Comparison of ENCODE assay signal across 13 mouse cellular contexts in genomic region chr14:106365624-106366118, GRCm38 (mm10).
DNase-seq lines count a peak whose midpoint lies in the region; ATAC-seq and TF ChIP-seq lines count a peak whose summit lies in the region.
"Had no signal": no experiment of that assay in that cellular context is flagged by ENCODE, and none has a peak within 500 bp of the region (broad histone marks: within the 10 kb centered on the region; RNA-seq: fewer than 3 reads in every experiment).

No protein-coding gene starts in this region.

- H3K9me3 ChIP-seq in kidney, embryonic 16.5 days (ENCODE audit: low read length), result no peaks in the 10 kb centered on the region
- no peaks in the 10 kb centered on the region for H3K9me3 ChIP-seq in limb, embryonic 10.5 days (replicated peaks)

- DNase-seq in embryo, embryonic 10 days (ENCODE audit: low spot score), result peak; percentile 23
- DNase-seq in embryo, embryonic 9.5 days (ENCODE audit: extremely low spot score), result no peak
- DNase-seq in kidney, adult 2 months, result peak; percentile 11
- peak; percentile 29 for DNase-seq in embryo, embryonic 11 days
- DNase-seq in limb, embryonic 10.5 days (ENCODE audit: low spot score), result no peak
- DNase-seq in adrenal gland, adult 2 months, result no peak
- DNase-seq: adrenal gland, postnatal 25 days; cerebellum, postnatal 14 days had no signal

- TF ChIP-seq CTCF in kidney, adult 2 months (conservative IDR thresholded peaks at IDR 0.05; ENCODE audit: insufficient read depth, insufficient read length, low read depth, low read length), result no peak

- no peaks in the 10 kb centered on the region for H3K27me3 ChIP-seq in kidney, adult 2 months (replicated peaks; ENCODE audit: control insufficient read depth, insufficient read depth, low read length)
- H3K27me3 ChIP-seq in kidney, embryonic 16.5 days (ENCODE audit: insufficient read depth, low read length), result no peaks in the 10 kb centered on the region
- H3K27me3 ChIP-seq in limb, embryonic 10.5 days (ENCODE audit: low read depth, poor library complexity, severe bottlenecking), result no peaks in the 10 kb centered on the region

- no peak for TF ChIP-seq POLR2A in kidney, adult 2 months (IDR thresholded peaks at IDR 0.05; ENCODE audit: low read depth, low read length)

- H3K4me2 ChIP-seq in kidney, embryonic 16.5 days (replicated peaks; ENCODE audit: low read depth, low read length), result no peak overlapping the region

- no peak overlapping the region for H3K27ac ChIP-seq in kidney, adult 2 months (ENCODE audit: insufficient read depth, low read depth, low read length)
- H3K27ac ChIP-seq in kidney, embryonic 16.5 days (ENCODE audit: low read length), result no peak overlapping the region
- H3K27ac ChIP-seq in limb, embryonic 10.5 days, result peak overlapping the region; percentile 74
- H3K27ac ChIP-seq: liver, embryonic 14.5 days had no signal

- no peak overlapping the region for H3K9ac ChIP-seq in kidney, embryonic 16.5 days (replicated peaks; ENCODE audit: low read length)
- H3K9ac ChIP-seq: liver, embryonic 14.5 days had no signal

- no peak overlapping the region for H3K4me3 ChIP-seq in kidney, adult 2 months (ENCODE audit: insufficient read depth, low read depth, low read length)
- no peak overlapping the region for H3K4me3 ChIP-seq in kidney, embryonic 16.5 days (ENCODE audit: low read length)
- peak overlapping the region; percentile 29 for H3K4me3 ChIP-seq in limb, embryonic 10.5 days
- H3K4me3 ChIP-seq: erythroblast, embryonic 14.5 days had no signal

- no peaks in the 10 kb centered on the region for H3K36me3 ChIP-seq in kidney, adult 2 months (ENCODE audit: control insufficient read depth, insufficient read depth, low read length)
- H3K36me3 ChIP-seq in kidney, embryonic 16.5 days (ENCODE audit: insufficient read depth, low read length), result no peaks in the 10 kb centered on the region
- H3K36me3 ChIP-seq in limb, embryonic 10.5 days, result no peaks in the 10 kb centered on the region

- ATAC-seq in kidney, embryonic 16.5 days (ENCODE audit: low FRiP score, low TSS enrichment), result no peak
- no peak for ATAC-seq in granulocyte monocyte progenitor cell, adult 5-6 weeks (replicated peaks; ENCODE audit: poor library complexity, severe bottlenecking)
- ATAC-seq: midbrain, embryonic 16.5 days had no signal

- H3K4me1 ChIP-seq in kidney, adult 2 months (ENCODE audit: control insufficient read depth, insufficient read depth, low read length), result no peaks in the 10 kb centered on the region
- peaks cover 7% of the 10 kb centered on the region; the same call in 1 of the 2 replicates for H3K4me1 ChIP-seq in kidney, embryonic 16.5 days (ENCODE audit: insufficient read depth, low read length)
- H3K4me1 ChIP-seq in limb, embryonic 10.5 days, result peaks cover 32% of the 10 kb centered on the region

- WGBS in kidney, adult 2 months, result 36% methylated on average over 3 of the region's 3 CpGs
- WGBS in kidney, embryonic 16.5 days, result 42% methylated on average over 3 of the region's 3 CpGs
- WGBS in limb, embryonic 10.5 days, result 40% methylated on average over 3 of the region's 3 CpGs

Comparison
In these comparisons a context has a peak if more than half of its experiments do, and no peak if none do; other contexts are left out.
1. DNase-seq: peak in embryo, embryonic 10 days (single experiment), kidney, adult 2 months (single experiment) and embryo, embryonic 11 days (single experiment); none in embryo, embryonic 9.5 days (single experiment), limb, embryonic 10.5 days (single experiment) and adrenal gland, adult 2 months (single experiment).